Mouse (Mus musculus): ENCODE results near the gene Cdx2. TPM values are rescaled to one million over a fixed set of nuclear protein-coding genes. Genes with fewer than 3 reads are reported as not detected.

Cdx2 gene
- polyA plus RNA-seq, 2 experiments: 0.03 TPM; not detected in 1

GRCm38 (mm10) chr5:147261899-147262541 is 45.0 kb downstream of the Cdx2 start:
- ATAC-seq (ENCODE audit: low FRiP score, low read depth) (no peak), DNase-seq (ENCODE audit: low spot score) (no peak)
- Histone ChIP-seq H3K9me3 (ENCODE audit: control insufficient read depth, low read length) (no peaks in the 10 kb centered on the region), H3K9ac (ENCODE audit: low read depth, low read length, severe bottlenecking) (no peak overlapping the region), H3K4me2 (replicated peaks; ENCODE audit: low read depth, low read length, severe bottlenecking) (no peak overlapping the region), H3K27me3 (ENCODE audit: control insufficient read depth, insufficient read depth, low read length) (peaks cover 22% of the 10 kb centered on the region), H3K27ac (replicated peaks; ENCODE audit: low read depth, low read length) (no peak overlapping the region), H3K4me3 (replicated peaks; ENCODE audit: low read length) (no peak overlapping the region), H3K4me1 (ENCODE audit: control insufficient read depth, insufficient read depth, low read length) (no peaks in the 10 kb centered on the region), H3K36me3 (ENCODE audit: control insufficient read depth, insufficient read depth, low read length) (no peaks in the 10 kb centered on the region)
- no peak for TF ChIP-seq POLR2A (IDR thresholded peaks at IDR 0.05; ENCODE audit: borderline replicate concordance, extremely low read depth, insufficient read depth, insufficient read length)
- WGBS: 37% methylated on average over 11 of the region's 11 CpGs

- Histone ChIP-seq H3K27me3 (ENCODE audit: control insufficient read depth, insufficient read depth, low read length) (peaks cover 10% of the 10 kb centered on the region), H3K4me2 (replicated peaks; ENCODE audit: low read depth, low read length, severe bottlenecking) (no peak overlapping the region), H3K9me3 (ENCODE audit: control insufficient read depth, low read length) (no peaks in the 10 kb centered on the region), H3K9ac (ENCODE audit: low read depth, low read length, severe bottlenecking) (no peak overlapping the region), H3K36me3 (ENCODE audit: control insufficient read depth, insufficient read depth, low read length) (no peaks in the 10 kb centered on the region), H3K27ac (replicated peaks; ENCODE audit: low read depth, low read length) (no peak overlapping the region), H3K4me1 (ENCODE audit: control insufficient read depth, insufficient read depth, low read length) (no peaks in the 10 kb centered on the region), H3K4me3 (replicated peaks; ENCODE audit: low read length) (no peak overlapping the region)
- WGBS: 86% methylated on average over 4 of the region's 4 CpGs
- DNase-seq (ENCODE audit: low spot score) (no peak), ATAC-seq (ENCODE audit: low FRiP score, low read depth) (no peak)
- no peak for TF ChIP-seq POLR2A (IDR thresholded peaks at IDR 0.05; ENCODE audit: borderline replicate concordance, extremely low read depth, insufficient read depth, insufficient read length)
Observed at GRCm38 (mm10) chr5:147260778-147261177, 46.3 kb downstream of the Cdx2 start.

GRCm38 (mm10) chr5:147260189-147260588 is 46.9 kb downstream of the Cdx2 start:
- no peak for DNase-seq (ENCODE audit: low spot score)
- no peak for TF ChIP-seq POLR2A (IDR thresholded peaks at IDR 0.05; ENCODE audit: borderline replicate concordance, extremely low read depth, insufficient read depth, insufficient read length)
- Histone ChIP-seq H3K9ac (ENCODE audit: low read depth, low read length, severe bottlenecking) (no peak overlapping the region), H3K4me1 (ENCODE audit: control insufficient read depth, insufficient read depth, low read length) (no peaks in the 10 kb centered on the region), H3K4me2 (replicated peaks; ENCODE audit: low read depth, low read length, severe bottlenecking) (no peak overlapping the region), H3K36me3 (ENCODE audit: control insufficient read depth, insufficient read depth, low read length) (no peaks in the 10 kb centered on the region), H3K9me3 (ENCODE audit: control insufficient read depth, low read length) (no peaks in the 10 kb centered on the region), H3K27ac (replicated peaks; ENCODE audit: low read depth, low read length) (no peak overlapping the region), H3K27me3 (ENCODE audit: control insufficient read depth, insufficient read depth, low read length) (peaks cover 4% of the 10 kb centered on the region; the same call in 1 of the 2 replicates), H3K4me3 (replicated peaks; ENCODE audit: low read length) (no peak overlapping the region)
- 92% methylated on average over 1 of the region's 1 CpGs for WGBS
- no peak for ATAC-seq (ENCODE audit: low FRiP score, low read depth)

Small RNAs within 50 kb of the gene (microRNA-seq; reads per million reads assigned to microRNA genes)
- gene Mir7k: not detected

Other genes starting within 250 kb of the Cdx2 start
- 13.7 and 16.9 TPM in 2 replicates for gene Lnx2, start 230.7 kb downstream of the Cdx2 start, polyA plus RNA-seq (2012; rRNA removed)
- 13.7 and 15.8 TPM in 2 replicates for gene Lnx2, start 230.7 kb downstream of the Cdx2 start, polyA plus RNA-seq (2014; fragmentation: Nextera tagmentation; extraction: Ambion mirVana)
- gene Polr1d, start 230.2 kb downstream of the Cdx2 start, polyA plus RNA-seq (2012; rRNA removed): 82.7 and 104 TPM in 2 replicates
- 144 and 148 TPM in 2 replicates for gene Polr1d, start 230.2 kb downstream of the Cdx2 start, polyA plus RNA-seq (2014; fragmentation: Nextera tagmentation; extraction: Ambion mirVana)
- not detected in 2 replicates for gene Gsx1, start 118.6 kb downstream of the Cdx2 start, polyA plus RNA-seq (2012; rRNA removed)
- not detected in 2 replicates for gene Gsx1, start 118.6 kb downstream of the Cdx2 start, polyA plus RNA-seq (2014; fragmentation: Nextera tagmentation; extraction: Ambion mirVana)
- gene Pdx1, start 37.3 kb downstream of the Cdx2 start, polyA plus RNA-seq (2012; rRNA removed): not detected in 2 replicates
- gene Pdx1, start 37.3 kb downstream of the Cdx2 start, polyA plus RNA-seq (2014; fragmentation: Nextera tagmentation; extraction: Ambion mirVana): not detected in 2 replicates
- not detected in 2 replicates for gene Urad, start 15.2 kb upstream of the Cdx2 start, polyA plus RNA-seq (2012; rRNA removed)
- gene Urad, start 15.2 kb upstream of the Cdx2 start, polyA plus RNA-seq (2014; fragmentation: Nextera tagmentation; extraction: Ambion mirVana): not detected in 2 replicates
- gene Flt3, start 93.2 kb upstream of the Cdx2 start, polyA plus RNA-seq (2012; rRNA removed): 0.10 and 0.21 TPM in 2 replicates
- 0.17 and 0.28 TPM in 2 replicates for gene Flt3, start 93.2 kb upstream of the Cdx2 start, polyA plus RNA-seq (2014; fragmentation: Nextera tagmentation; extraction: Ambion mirVana)
- 46.7 and 48.0 TPM in 2 replicates for gene Pan3, start 122.9 kb upstream of the Cdx2 start, polyA plus RNA-seq (2012; rRNA removed)
- gene Pan3, start 122.9 kb upstream of the Cdx2 start, polyA plus RNA-seq (2014; fragmentation: Nextera tagmentation; extraction: Ambion mirVana): 60.7 and 74.5 TPM in 2 replicates

All from limb, embryonic 14.5 days (tissue).